Mouse (Mus musculus): ENCODE measurements around the gene Ormdl3. TPM values are rescaled to one million over a fixed set of nuclear protein-coding genes. Genes with fewer than 3 reads are reported as not detected.

Gene Ormdl3
- polyA plus RNA-seq, 1 experiment = 111 TPM

DNA sequence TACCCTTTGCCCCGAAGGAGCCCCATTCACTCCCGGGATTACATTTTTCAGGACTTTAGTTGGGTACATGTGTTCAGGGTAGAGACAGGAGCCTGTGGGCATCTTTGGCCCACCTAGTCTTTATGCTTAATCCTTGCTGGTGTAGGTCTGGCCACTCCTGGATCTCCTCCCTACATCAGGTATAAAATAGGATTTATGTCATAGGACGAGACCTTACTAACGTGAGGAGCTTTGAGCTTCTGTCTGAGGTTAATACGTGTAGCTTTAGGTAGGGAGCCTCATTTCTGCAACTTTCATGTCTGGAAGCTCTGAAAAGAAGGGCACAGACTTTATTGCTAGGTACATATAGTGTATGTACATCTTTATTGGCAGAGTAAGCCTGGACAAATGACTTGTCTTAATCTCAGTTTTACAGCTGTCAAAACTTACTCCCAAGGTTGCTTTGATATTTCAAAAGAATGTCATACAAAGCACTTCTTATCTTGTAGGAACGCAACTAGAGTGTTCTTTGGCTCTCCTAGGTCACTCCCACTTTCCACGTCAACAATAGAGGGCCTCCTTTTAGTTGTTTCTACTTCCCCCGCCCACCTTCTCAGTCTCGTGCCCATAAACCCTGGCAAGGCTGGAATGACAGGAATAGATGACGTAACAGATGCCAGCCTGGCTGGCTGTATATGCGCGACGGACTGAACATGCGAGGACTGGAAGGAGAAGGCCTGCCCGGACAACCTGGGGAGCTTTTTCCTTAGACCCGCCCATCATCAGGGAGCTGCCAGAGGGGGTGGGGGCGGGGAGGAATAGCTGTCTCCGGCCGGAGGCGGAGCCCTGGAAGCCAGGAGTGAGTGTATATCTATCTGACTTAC lies 747 bp upstream of the Ormdl3 start:
- Histone ChIP-seq H3K27ac (ENCODE audit: control insufficient read depth, insufficient read depth, low read depth, low read length) (peak overlapping the region; percentile 83), H3K4me3 (ENCODE audit: control insufficient read depth, low read depth, low read length) (peak overlapping the region; percentile 88), H3K27me3 (ENCODE audit: control insufficient read depth, insufficient read depth, low read length) (no peaks in the 10 kb centered on the region), H3K4me1 (ENCODE audit: control insufficient read depth, insufficient read depth, low read length) (peaks cover 5% of the 10 kb centered on the region), H3K36me3 (ENCODE audit: control insufficient read depth, insufficient read depth, low read length) (no peaks in the 10 kb centered on the region)
- TF ChIP-seq POLR2A (IDR thresholded peaks at IDR 0.05; ENCODE audit: control insufficient read depth, low read depth, low read length) (peak; percentile 65; the same call in 1 of the 2 replicates), CTCF (IDR thresholded peaks at IDR 0.05; ENCODE audit: control insufficient read depth, insufficient read depth, insufficient replicate concordance, low read depth, low read length) (no peak)

DNA sequence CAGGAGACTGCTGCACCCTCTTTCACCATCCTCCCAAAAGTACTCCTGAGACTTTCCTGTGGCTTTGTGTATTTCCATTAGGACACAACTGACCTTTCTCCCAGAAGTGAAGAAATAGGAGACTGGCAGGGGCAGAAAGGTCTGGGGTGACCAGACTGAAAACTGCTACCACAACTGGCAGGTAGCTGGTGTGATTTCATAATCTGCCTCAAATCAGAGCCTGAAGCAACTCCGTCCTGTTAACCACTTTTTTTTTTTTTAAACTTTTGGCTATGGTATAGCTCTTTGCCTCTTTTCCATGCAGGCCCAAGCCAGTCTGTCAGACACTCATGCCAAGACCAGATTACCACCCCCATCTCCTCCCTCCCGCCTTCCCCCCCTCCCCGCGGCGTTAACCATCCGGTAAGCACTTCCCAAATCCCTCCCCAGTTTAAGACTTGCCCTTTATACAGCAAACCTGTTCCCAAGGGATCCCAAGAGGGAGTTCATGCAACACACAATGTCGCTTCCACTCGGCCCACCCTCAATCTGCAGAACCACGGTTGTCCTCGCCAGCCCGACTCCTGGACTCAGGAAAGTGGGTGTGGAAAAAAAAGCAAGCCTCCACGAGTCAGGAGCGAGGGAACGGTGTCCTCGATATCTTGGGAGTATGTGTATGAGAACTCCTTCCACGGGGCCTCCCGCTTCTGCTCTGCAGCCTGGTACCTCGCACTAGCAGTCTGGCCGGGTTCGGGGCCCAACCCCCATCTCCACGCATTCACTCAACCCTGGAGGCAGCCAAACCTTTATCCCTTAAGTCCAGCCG lies 879 bp downstream of the Ormdl3 start:
- H3K27ac ChIP-seq (ENCODE audit: control insufficient read depth, insufficient read depth, low read depth, low read length) = peak overlapping the region; percentile 37
- TF ChIP-seq POLR2A (IDR thresholded peaks at IDR 0.05; ENCODE audit: control insufficient read depth, low read depth, low read length) (no peak), CTCF (IDR thresholded peaks at IDR 0.05; ENCODE audit: control insufficient read depth, insufficient read depth, insufficient replicate concordance, low read depth, low read length) (no peak)
- H3K27me3 ChIP-seq (ENCODE audit: control insufficient read depth, insufficient read depth, low read length) = no peaks in the 10 kb centered on the region
- H3K4me1 ChIP-seq (ENCODE audit: control insufficient read depth, insufficient read depth, low read length) = peaks cover 5% of the 10 kb centered on the region
- no peaks in the 10 kb centered on the region for H3K36me3 ChIP-seq (ENCODE audit: control insufficient read depth, insufficient read depth, low read length)
- H3K4me3 ChIP-seq (ENCODE audit: control insufficient read depth, low read depth, low read length) = peak overlapping the region; percentile 88

DNA sequence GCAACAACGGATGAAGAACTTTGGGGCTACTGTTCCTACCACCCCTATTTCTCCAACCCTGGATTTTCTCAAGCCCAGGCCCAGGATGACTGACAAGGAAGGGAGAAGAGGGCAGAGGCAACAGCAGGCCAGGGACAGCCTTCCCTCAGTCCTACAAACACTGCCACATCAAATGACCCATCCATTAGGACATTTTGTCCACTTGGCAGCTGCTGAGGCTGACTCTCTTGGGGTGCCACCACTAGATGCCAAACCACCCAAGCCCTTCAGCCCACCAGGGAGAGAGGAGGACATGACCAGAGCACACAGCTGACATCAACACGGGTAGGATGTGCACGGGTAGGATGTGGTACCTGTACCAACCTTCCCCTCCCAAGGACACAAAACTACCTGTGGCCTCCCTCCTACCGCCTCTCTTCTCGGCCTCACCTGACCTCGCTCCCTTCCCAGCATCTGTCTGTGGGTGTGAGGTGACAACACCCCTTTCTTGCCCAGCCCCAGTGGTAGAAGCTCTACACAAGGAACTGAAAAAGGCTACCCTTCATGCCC lies 2.5 kb downstream of the Ormdl3 start:
- peaks cover 5% of the 10 kb centered on the region for H3K4me1 ChIP-seq (ENCODE audit: control insufficient read depth, insufficient read depth, low read length)
- H3K27me3 ChIP-seq (ENCODE audit: control insufficient read depth, insufficient read depth, low read length) = no peaks in the 10 kb centered on the region
- H3K4me3 ChIP-seq (ENCODE audit: control insufficient read depth, low read depth, low read length) = peak overlapping the region; percentile 88
- no peak for TF ChIP-seq CTCF (IDR thresholded peaks at IDR 0.05; ENCODE audit: control insufficient read depth, insufficient read depth, insufficient replicate concordance, low read depth, low read length)
- TF ChIP-seq POLR2A (IDR thresholded peaks at IDR 0.05; ENCODE audit: control insufficient read depth, low read depth, low read length) = no peak
- H3K36me3 ChIP-seq (ENCODE audit: control insufficient read depth, insufficient read depth, low read length) = no peaks in the 10 kb centered on the region
- H3K27ac ChIP-seq (ENCODE audit: control insufficient read depth, insufficient read depth, low read depth, low read length) = no peak overlapping the region

- Histone ChIP-seq H3K4me1 (ENCODE audit: control insufficient read depth, insufficient read depth, low read length) (peaks cover 5% of the 10 kb centered on the region), H3K27ac (ENCODE audit: control insufficient read depth, insufficient read depth, low read depth, low read length) (no peak overlapping the region), H3K27me3 (ENCODE audit: control insufficient read depth, insufficient read depth, low read length) (no peaks in the 10 kb centered on the region), H3K4me3 (ENCODE audit: control insufficient read depth, low read depth, low read length) (no peak overlapping the region), H3K36me3 (ENCODE audit: control insufficient read depth, insufficient read depth, low read length) (no peaks in the 10 kb centered on the region)
- TF ChIP-seq CTCF (IDR thresholded peaks at IDR 0.05; ENCODE audit: control insufficient read depth, insufficient read depth, insufficient replicate concordance, low read depth, low read length) (no peak), POLR2A (IDR thresholded peaks at IDR 0.05; ENCODE audit: control insufficient read depth, low read depth, low read length) (no peak)
Measured at GRCm38 (mm10) chr11:98584146-98584545, 3.0 kb downstream of the Ormdl3 start.

GRCm38 (mm10) chr11:98583571-98583970 lies 3.6 kb downstream of the Ormdl3 start:
- Histone ChIP-seq H3K4me3 (ENCODE audit: control insufficient read depth, low read depth, low read length) (no peak overlapping the region), H3K27ac (ENCODE audit: control insufficient read depth, insufficient read depth, low read depth, low read length) (no peak overlapping the region), H3K4me1 (ENCODE audit: control insufficient read depth, insufficient read depth, low read length) (peaks cover 5% of the 10 kb centered on the region), H3K27me3 (ENCODE audit: control insufficient read depth, insufficient read depth, low read length) (no peaks in the 10 kb centered on the region), H3K36me3 (ENCODE audit: control insufficient read depth, insufficient read depth, low read length) (no peaks in the 10 kb centered on the region)
- TF ChIP-seq POLR2A (IDR thresholded peaks at IDR 0.05; ENCODE audit: control insufficient read depth, low read depth, low read length) (no peak), CTCF (IDR thresholded peaks at IDR 0.05; ENCODE audit: control insufficient read depth, insufficient read depth, insufficient replicate concordance, low read depth, low read length) (no peak)

DNA sequence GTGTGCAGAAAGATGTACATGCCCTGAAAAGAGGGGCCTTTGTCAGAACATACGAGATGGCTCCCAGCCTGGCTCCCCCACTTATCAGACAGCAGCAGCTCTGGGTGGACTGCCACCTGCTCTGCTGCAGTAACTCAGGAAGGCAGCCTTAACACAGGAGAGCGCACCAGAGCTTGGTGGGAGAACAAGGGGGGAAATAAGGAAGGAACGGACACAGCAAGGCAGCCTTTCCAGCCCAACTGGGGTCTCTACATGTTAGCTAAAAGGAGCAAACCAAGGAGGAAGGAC lies 4.0 kb downstream of the Ormdl3 start:
- no peaks in the 10 kb centered on the region for H3K27me3 ChIP-seq (ENCODE audit: control insufficient read depth, insufficient read depth, low read length)
- H3K4me3 ChIP-seq (ENCODE audit: control insufficient read depth, low read depth, low read length) = no peak overlapping the region
- no peaks in the 10 kb centered on the region for H3K36me3 ChIP-seq (ENCODE audit: control insufficient read depth, insufficient read depth, low read length)
- no peak overlapping the region for H3K27ac ChIP-seq (ENCODE audit: control insufficient read depth, insufficient read depth, low read depth, low read length)
- peaks cover 2% of the 10 kb centered on the region for H3K4me1 ChIP-seq (ENCODE audit: control insufficient read depth, insufficient read depth, low read length)
- TF ChIP-seq POLR2A (IDR thresholded peaks at IDR 0.05; ENCODE audit: control insufficient read depth, low read depth, low read length) (no peak), CTCF (IDR thresholded peaks at IDR 0.05; ENCODE audit: control insufficient read depth, insufficient read depth, insufficient replicate concordance, low read depth, low read length) (no peak)

Measured in testis, adult 2 months (tissue).